Mouse (Mus musculus) olfactory bulb, adult 2 months (tissue): ENCODE measurements at regions not wholly inside any gene's neighbourhood (a gene's known extent, or its start where the extent isn't known, plus 50 kb on each side); places are given as distances from the start of the nearest gene placed in this dataset.
A peak's percentile ranks its signal among the peaks of the same experiment; 100 is the strongest.

Experiments
- H3K27ac ChIP-seq: fragments of 200-500 bp; 2 replicates; pipeline ENCODE4 v1.5.1; 2012; ENCODE audit warnings: low read depth, low read length; ENCODE audit not compliant: insufficient read depth
- H3K4me1 ChIP-seq: fragments of 200-500 bp; 2 replicates; pipeline ENCODE4 v1.6.1; 2012; ENCODE audit warnings: low read length; ENCODE audit not compliant: control insufficient read depth, insufficient read depth
- H3K4me3 ChIP-seq: fragments of 200-500 bp; 2 replicates; pipeline ENCODE4 v1.5.1; 2012; ENCODE audit warnings: mild to moderate bottlenecking, low read depth, low read length, moderate library complexity; ENCODE audit not compliant: insufficient read depth
- CTCF ChIP-seq: fragments of 200-500 bp; IDR thresholded peaks from 2 replicates; pipeline ENCODE4 v1.5.1; 2012; ENCODE audit warnings: low read depth, mild to moderate bottlenecking, low read length, moderate library complexity; ENCODE audit not compliant: insufficient read depth
- POLR2A ChIP-seq: fragments of 200-500 bp; IDR thresholded peaks from 2 replicates; pipeline ENCODE4 v1.6.1; 2012; ENCODE audit warnings: mild to moderate bottlenecking, low read depth, low read length, moderate library complexity; ENCODE audit not compliant: insufficient read depth
- WGBS: fragments of 180-500 bp; shearing (Covaris S2); methylation state at CpG from one replicate; pipeline ENCODE4 v1.1.7; 2018; 5-methylcytosine and 5-hydroxymethylcytosine counted together

DNA sequence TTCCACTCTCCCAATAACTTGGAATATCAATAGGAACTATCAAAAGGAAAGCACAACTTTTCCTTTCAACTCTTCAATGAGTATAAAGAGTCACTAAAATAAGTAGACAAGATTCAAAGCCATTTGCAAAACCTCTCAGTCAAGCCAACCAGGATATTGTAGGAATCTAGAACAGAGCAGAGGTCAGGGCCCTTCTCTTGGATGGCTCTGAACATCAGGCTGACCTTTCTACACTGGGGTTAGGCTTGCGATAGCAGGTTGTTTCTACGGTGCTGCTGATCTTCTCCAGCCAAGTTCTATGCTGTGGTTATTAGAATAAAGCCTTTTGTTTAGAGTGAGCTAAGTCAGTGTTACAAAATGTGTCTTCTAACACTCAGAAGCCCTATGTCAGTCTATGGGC, 658.6 kb downstream of the Ofcc1 start:
- WGBS = 86% methylated on average over 2 of the region's 2 CpGs
- Histone ChIP-seq H3K4me1 (no peaks in the 10 kb centered on the region), H3K4me3 (no peak overlapping the region), H3K27ac (no peak overlapping the region)
- TF ChIP-seq CTCF = no peak
- no peak for TF ChIP-seq POLR2A

DNA sequence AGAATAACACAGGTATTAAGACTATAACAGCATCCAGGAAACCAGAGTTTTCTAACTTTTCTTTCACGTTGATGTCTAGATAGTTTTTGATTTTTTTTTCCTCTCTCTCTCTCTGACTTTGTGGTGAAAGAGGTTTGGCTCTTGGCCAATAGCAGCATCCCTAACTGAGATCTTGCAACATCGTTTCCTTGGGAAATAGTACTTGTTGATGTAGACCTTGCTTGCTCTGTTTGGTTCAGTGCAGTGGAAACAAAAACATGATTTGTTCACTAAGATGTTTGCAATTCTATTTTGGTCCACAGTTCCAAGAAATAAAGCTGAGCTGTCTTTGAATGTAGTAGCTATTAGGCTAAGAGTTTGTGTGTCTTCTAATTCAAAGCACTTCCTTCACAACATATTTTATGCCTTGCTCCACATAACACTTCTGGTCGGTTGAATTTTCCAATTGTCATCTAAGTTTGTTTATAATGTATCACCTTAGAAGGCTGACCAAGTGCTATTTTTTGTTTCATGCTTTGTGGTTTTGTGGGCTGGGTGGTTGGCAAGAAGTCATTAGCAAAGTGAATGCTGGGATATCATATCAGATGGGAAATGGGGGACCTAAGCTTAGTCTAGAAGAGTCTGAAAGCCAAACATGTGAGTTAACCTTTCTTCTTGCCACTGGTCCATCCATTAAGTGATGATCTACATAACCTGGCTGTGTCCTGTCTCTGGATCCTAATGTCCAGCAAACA, 669.8 kb downstream of the Ofcc1 start:
- TF ChIP-seq POLR2A (no peak), CTCF (no peak)
- 56% methylated on average over 3 of the region's 3 CpGs for WGBS
- Histone ChIP-seq H3K4me3 (no peak overlapping the region), H3K27ac (no peak overlapping the region), H3K4me1 (no peaks in the 10 kb centered on the region)

- H3K27ac ChIP-seq = no peak overlapping the region
- no peak for TF ChIP-seq CTCF
- TF ChIP-seq POLR2A = no peak
- H3K4me3 ChIP-seq = no peak overlapping the region
- H3K4me1 ChIP-seq = no peaks in the 10 kb centered on the region
- WGBS = 100% methylated on average over 1 of the region's 1 CpGs
Observed at GRCm38 (mm10) chr13:39664548-39664947, 696.7 kb downstream of the Ofcc1 start.

DNA sequence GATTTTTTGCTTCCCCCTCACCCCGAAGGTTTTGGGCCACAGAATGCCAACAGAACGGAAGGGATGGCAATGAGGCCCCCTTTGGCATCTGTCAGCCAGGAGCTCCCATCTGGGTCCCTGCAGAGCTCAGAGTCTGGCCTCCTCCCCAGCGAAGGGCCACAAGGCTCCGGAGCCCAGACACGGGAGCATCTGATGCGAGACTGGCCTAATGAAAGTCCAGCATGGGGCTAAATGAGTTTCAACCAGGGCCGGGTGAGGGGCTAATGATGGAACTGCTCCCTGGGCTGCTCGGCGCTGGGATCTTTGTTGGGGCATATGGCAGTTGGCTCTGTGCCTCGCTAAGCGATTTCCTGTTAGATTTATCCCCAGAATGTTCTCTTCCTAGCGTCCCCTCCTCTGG, 688.8 kb upstream of the Slc35b3 start:
- Histone ChIP-seq H3K4me1 (no peaks in the 10 kb centered on the region), H3K4me3 (no peak overlapping the region), H3K27ac (no peak overlapping the region)
- WGBS = 45% methylated on average over 12 of the region's 12 CpGs
- TF ChIP-seq POLR2A = no peak
- TF ChIP-seq CTCF = no peak

- TF ChIP-seq POLR2A (no peak), CTCF (peak; percentile 40; the same call in 1 of the 2 replicates)
- 23% methylated on average over 9 of the region's 9 CpGs for WGBS
- Histone ChIP-seq H3K4me3 (no peak overlapping the region), H3K27ac (no peak overlapping the region), H3K4me1 (no peaks in the 10 kb centered on the region)
Observed at GRCm38 (mm10) chr13:39647367-39647766, 686.7 kb upstream of the Slc35b3 start.

DNA sequence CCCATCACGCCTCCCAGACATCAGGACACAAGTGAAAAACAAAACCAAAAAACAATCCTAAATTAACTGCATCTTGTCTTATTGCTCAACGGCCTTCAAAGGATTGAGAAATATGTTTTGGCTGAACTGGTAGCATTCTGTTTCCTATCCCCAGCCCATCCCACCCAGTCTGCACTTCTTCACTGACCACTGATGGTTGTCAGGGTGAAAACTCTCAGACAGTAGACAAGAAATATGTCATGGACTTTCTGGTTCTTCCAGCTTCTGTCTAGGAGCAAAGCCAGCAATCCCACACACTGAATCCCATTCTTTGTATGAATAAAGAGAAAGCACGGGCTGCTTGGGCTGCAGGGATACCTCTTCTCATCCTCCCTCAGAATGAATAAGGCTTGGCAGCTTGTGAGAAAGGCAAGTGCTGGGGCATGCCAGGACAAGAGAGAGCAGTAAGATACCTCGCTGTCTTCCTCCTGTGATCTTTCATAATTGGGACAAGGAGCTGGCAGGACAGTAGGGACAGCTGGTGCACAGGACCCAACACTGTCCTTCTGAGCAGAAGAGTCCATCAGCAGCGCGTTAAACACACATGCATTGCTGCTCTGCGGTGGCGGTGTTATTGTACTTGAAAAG, 670.9 kb upstream of the Slc35b3 start:
- TF ChIP-seq POLR2A (no peak), CTCF (no peak)
- WGBS = 83% methylated on average over 8 of the region's 8 CpGs
- H3K4me1 ChIP-seq = no peaks in the 10 kb centered on the region
- H3K4me3 ChIP-seq = no peak overlapping the region
- H3K27ac ChIP-seq = no peak overlapping the region
